Mouse (Mus musculus): ENCODE results near the gene Gm1604a. TPM values are rescaled to one million over a fixed set of nuclear protein-coding genes. Genes with fewer than 3 reads are reported as not detected.
"Not testable (repeated sequence)": the region's sequence is repeated elsewhere in the genome, so short reads cannot be mapped to it uniquely, and the experiment has no call there.

Gene Gm1604a
- total and polyA plus RNA-seq, 2 experiments from 2014 or later = not detected

GRCm38 (mm10) chr17:7116265-7116664 is 90.9 kb downstream of the Gm1604a start:
- ATAC-seq (ENCODE audit: insufficient read depth, low read depth); H3K9me3 ChIP-seq (replicated peaks; ENCODE audit: control insufficient read depth, low read length); H3K36me3 ChIP-seq (replicated peaks; ENCODE audit: control insufficient read depth, insufficient read depth, low read length); H3K4me3 ChIP-seq (ENCODE audit: low read depth, low read length); DNase-seq (ENCODE audit: low spot score); H3K9ac ChIP-seq (replicated peaks; ENCODE audit: low read depth, low read length); H3K4me1 ChIP-seq (ENCODE audit: control insufficient read depth, insufficient read depth); H3K27me3 ChIP-seq (ENCODE audit: control insufficient read depth, insufficient read depth, low read length); H3K4me2 ChIP-seq (ENCODE audit: low read depth, low read length); H3K27ac ChIP-seq (ENCODE audit: low read depth): not testable (repeated sequence)
- 66% methylated on average over 6 of the region's 8 CpGs for WGBS

- not testable (repeated sequence) for H3K36me3 ChIP-seq (replicated peaks; ENCODE audit: control insufficient read depth, insufficient read depth, low read length); H3K4me1 ChIP-seq (ENCODE audit: control insufficient read depth, insufficient read depth); DNase-seq (ENCODE audit: low spot score); H3K9ac ChIP-seq (replicated peaks; ENCODE audit: low read depth, low read length); H3K27me3 ChIP-seq (ENCODE audit: control insufficient read depth, insufficient read depth, low read length); H3K9me3 ChIP-seq (replicated peaks; ENCODE audit: control insufficient read depth, low read length); H3K27ac ChIP-seq (ENCODE audit: low read depth); H3K4me2 ChIP-seq (ENCODE audit: low read depth, low read length); ATAC-seq (ENCODE audit: insufficient read depth, low read depth); H3K4me3 ChIP-seq (ENCODE audit: low read depth, low read length)
- 83% methylated on average over 3 of the region's 3 CpGs for WGBS
Measured at GRCm38 (mm10) chr17:7120835-7121234, 95.5 kb downstream of the Gm1604a start.

DNA sequence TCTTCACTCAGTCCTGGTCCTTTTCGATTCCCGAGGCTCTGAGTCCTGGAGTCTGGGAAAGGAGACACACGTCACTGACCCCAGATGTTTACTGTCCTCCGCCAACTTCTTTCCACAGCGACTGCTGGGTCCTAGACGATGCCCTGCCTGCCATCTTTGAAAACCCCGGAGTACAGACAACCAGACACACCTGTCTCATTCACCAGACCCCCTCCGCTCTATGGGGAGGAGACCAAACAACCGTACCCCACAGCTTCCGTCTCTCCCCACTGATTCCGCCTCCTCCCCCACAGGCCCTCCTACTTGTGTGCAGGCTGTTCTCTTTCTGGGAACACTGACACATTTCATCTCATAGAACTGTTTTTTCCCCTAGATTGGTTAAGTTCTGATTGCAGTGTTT is 97.2 kb downstream of the Gm1604a start:
- not testable (repeated sequence) for H3K4me3 ChIP-seq (ENCODE audit: low read depth, low read length); H3K36me3 ChIP-seq (replicated peaks; ENCODE audit: control insufficient read depth, insufficient read depth, low read length); H3K9ac ChIP-seq (replicated peaks; ENCODE audit: low read depth, low read length); H3K4me2 ChIP-seq (ENCODE audit: low read depth, low read length); ATAC-seq (ENCODE audit: insufficient read depth, low read depth); H3K4me1 ChIP-seq (ENCODE audit: control insufficient read depth, insufficient read depth); H3K27me3 ChIP-seq (ENCODE audit: control insufficient read depth, insufficient read depth, low read length); DNase-seq (ENCODE audit: low spot score); H3K27ac ChIP-seq (ENCODE audit: low read depth); H3K9me3 ChIP-seq (replicated peaks; ENCODE audit: control insufficient read depth, low read length)
- WGBS = 82% methylated on average over 11 of the region's 11 CpGs

DNA sequence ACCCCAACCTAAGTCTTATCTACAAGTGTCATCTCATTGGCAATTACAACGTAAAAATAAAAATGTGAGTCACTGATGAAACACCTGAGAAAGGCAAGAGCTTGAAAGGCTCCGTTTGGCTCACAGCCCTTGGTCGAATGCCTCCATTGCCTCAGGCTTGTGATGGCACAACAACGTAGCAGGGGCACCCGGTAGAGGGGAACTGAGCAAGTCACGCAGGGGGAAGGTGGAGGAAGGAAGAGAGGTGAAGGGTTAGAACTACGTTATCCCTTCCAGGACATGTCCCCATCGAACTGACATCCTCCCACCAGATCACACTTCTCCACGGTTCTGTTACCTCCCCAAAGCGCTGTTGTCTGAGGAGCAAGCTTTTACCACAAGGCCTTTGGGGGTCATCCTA is 101.1 kb downstream of the Gm1604a start:
- 78% methylated on average over 6 of the region's 10 CpGs for WGBS
- not testable (repeated sequence) for H3K4me2 ChIP-seq (ENCODE audit: low read depth, low read length); ATAC-seq (ENCODE audit: insufficient read depth, low read depth); H3K4me1 ChIP-seq (ENCODE audit: control insufficient read depth, insufficient read depth); H3K36me3 ChIP-seq (replicated peaks; ENCODE audit: control insufficient read depth, insufficient read depth, low read length); H3K27me3 ChIP-seq (ENCODE audit: control insufficient read depth, insufficient read depth, low read length); H3K9me3 ChIP-seq (replicated peaks; ENCODE audit: control insufficient read depth, low read length); H3K27ac ChIP-seq (ENCODE audit: low read depth); H3K4me3 ChIP-seq (ENCODE audit: low read depth, low read length); DNase-seq (ENCODE audit: low spot score); H3K9ac ChIP-seq (replicated peaks; ENCODE audit: low read depth, low read length)

- WGBS = no CpG with 5 or more reads among the region's 7 CpGs
Measured at GRCm38 (mm10) chr17:7134002-7134401, 108.6 kb downstream of the Gm1604a start.

GRCm38 (mm10) chr17:7135277-7135676 is 109.9 kb downstream of the Gm1604a start:
- H3K9me3 ChIP-seq (replicated peaks; ENCODE audit: control insufficient read depth, low read length); H3K4me2 ChIP-seq (ENCODE audit: low read depth, low read length); H3K4me3 ChIP-seq (ENCODE audit: low read depth, low read length); H3K36me3 ChIP-seq (replicated peaks; ENCODE audit: control insufficient read depth, insufficient read depth, low read length); H3K4me1 ChIP-seq (ENCODE audit: control insufficient read depth, insufficient read depth); DNase-seq (ENCODE audit: low spot score); ATAC-seq (ENCODE audit: insufficient read depth, low read depth); H3K27ac ChIP-seq (ENCODE audit: low read depth); H3K27me3 ChIP-seq (ENCODE audit: control insufficient read depth, insufficient read depth, low read length); H3K9ac ChIP-seq (replicated peaks; ENCODE audit: low read depth, low read length): not testable (repeated sequence)
- 94% methylated on average over 7 of the region's 8 CpGs for WGBS

More at GRCm38 (mm10) chr17:7134002-7134401, 108.6 kb downstream of the Gm1604a start:
- not testable (repeated sequence) for ATAC-seq (ENCODE audit: insufficient read depth, low read depth); H3K4me1 ChIP-seq (ENCODE audit: control insufficient read depth, insufficient read depth); H3K9ac ChIP-seq (replicated peaks; ENCODE audit: low read depth, low read length); DNase-seq (ENCODE audit: low spot score); H3K27me3 ChIP-seq (ENCODE audit: control insufficient read depth, insufficient read depth, low read length); H3K4me2 ChIP-seq (ENCODE audit: low read depth, low read length); H3K9me3 ChIP-seq (replicated peaks; ENCODE audit: control insufficient read depth, low read length); H3K36me3 ChIP-seq (replicated peaks; ENCODE audit: control insufficient read depth, insufficient read depth, low read length); H3K4me3 ChIP-seq (ENCODE audit: low read depth, low read length); H3K27ac ChIP-seq (ENCODE audit: low read depth)

Other genes starting within 250 kb of the Gm1604a start
- 91.3 and 103 TPM in 2 replicates for gene Ezr, start 242.8 kb upstream of the Gm1604a start, total RNA-seq (2014; rRNA removed; ENCODE audit: low replicate concordance)
- 126 and 141 TPM in 2 replicates for gene Ezr, start 242.8 kb upstream of the Gm1604a start, polyA plus RNA-seq (2015; fragmentation: Nextera tagmentation; extraction: Ambion mirVana)
- gene Rsph3b, start 76.9 kb upstream of the Gm1604a start, total RNA-seq (2014; rRNA removed; ENCODE audit: low replicate concordance) = 72.9 and 74.7 TPM in 2 replicates
- 99.8 and 100 TPM in 2 replicates for gene Rsph3b, start 76.9 kb upstream of the Gm1604a start, polyA plus RNA-seq (2015; fragmentation: Nextera tagmentation; extraction: Ambion mirVana)
- 14.6 and 15.7 TPM in 2 replicates for gene Tagap1, start 64.4 kb upstream of the Gm1604a start, total RNA-seq (2014; rRNA removed; ENCODE audit: low replicate concordance)
- 16.2 and 16.3 TPM in 2 replicates for gene Tagap1, start 64.4 kb upstream of the Gm1604a start, polyA plus RNA-seq (2015; fragmentation: Nextera tagmentation; extraction: Ambion mirVana)
- 106 and 142 TPM in 2 replicates for gene Rnaset2b, start 54.9 kb upstream of the Gm1604a start, total RNA-seq (2014; rRNA removed; ENCODE audit: low replicate concordance)
- 331 and 343 TPM in 2 replicates for gene Rnaset2b, start 54.9 kb upstream of the Gm1604a start, polyA plus RNA-seq (2015; fragmentation: Nextera tagmentation; extraction: Ambion mirVana)
- not detected in 2 replicates for gene Gm49721, start 46.7 kb upstream of the Gm1604a start, total RNA-seq (2014; rRNA removed; ENCODE audit: low replicate concordance)
- gene Gm49721, start 46.7 kb upstream of the Gm1604a start, polyA plus RNA-seq (2015; fragmentation: Nextera tagmentation; extraction: Ambion mirVana) = 0.05 and 0.10 TPM in 2 replicates
- gene Rps6ka2, start 144.5 kb downstream of the Gm1604a start, total RNA-seq (2014; rRNA removed; ENCODE audit: low replicate concordance) = 36.4 and 37.4 TPM in 2 replicates
- 13.6 and 14.3 TPM in 2 replicates for gene Rps6ka2, start 144.5 kb downstream of the Gm1604a start, polyA plus RNA-seq (2015; fragmentation: Nextera tagmentation; extraction: Ambion mirVana)